Mouse (Mus musculus) hindbrain, embryonic 14.5 days (tissue): ENCODE results near the gene Wdr66. TPM values are rescaled to one million over a fixed set of nuclear protein-coding genes. Genes with fewer than 3 reads are reported as not detected.

Source experiments
- ATAC-seq: fragments of 200-750 bp; cut with Nextera tagmentation; 2 replicates; pipeline ENCODE4 v1.8.0; 2017; ENCODE audit warnings: moderate number of reproducible peaks, mild to moderate bottlenecking, moderate TSS enrichment, moderate library complexity; ENCODE audit not compliant: low FRiP score
- DNase-seq: peaks from one replicate; pipeline ENCODE4 v3.0.0-alpha.2; 2015; ENCODE audit warnings: low spot score
- H3K27ac ChIP-seq: fragments of 300-500 bp; sonication (generic); 2 replicates; pipeline ENCODE4 v1.5.1; 2014; ENCODE audit warnings: mild to moderate bottlenecking, moderate library complexity
- H3K27me3 ChIP-seq: fragments of 300-500 bp; sonication (generic); 2 replicates; pipeline ENCODE4 v1.6.1; 2014; ENCODE audit warnings: mild to moderate bottlenecking, low read length, mixed read lengths; ENCODE audit not compliant: control insufficient read depth, insufficient read depth
- H3K36me3 ChIP-seq: fragments of 300-500 bp; sonication (generic); replicated peaks from 2 replicates; pipeline ENCODE4 v1.6.1; 2014; ENCODE audit not compliant: control insufficient read depth, insufficient read depth
- H3K4me1 ChIP-seq: fragments of 300-500 bp; sonication (generic); replicated peaks from 2 replicates; pipeline ENCODE4 v1.6.1; 2014; ENCODE audit warnings: antibody characterized with exemption, low read length, mixed read lengths; ENCODE audit not compliant: control insufficient read depth, insufficient read depth
- H3K4me2 ChIP-seq: fragments of 300-500 bp; sonication (generic); replicated peaks from 2 replicates; pipeline ENCODE4 v1.6.1; 2014; ENCODE audit warnings: mild to moderate bottlenecking, moderate library complexity
- H3K4me3 ChIP-seq: fragments of 300-500 bp; sonication (generic); replicated peaks from 2 replicates; pipeline ENCODE4 v1.5.1; 2014; ENCODE audit warnings: mild to moderate bottlenecking, low read length
- H3K9ac ChIP-seq: fragments of 300-500 bp; sonication (generic); 2 replicates; pipeline ENCODE4 v1.6.1; 2014
- H3K9me3 ChIP-seq: fragments of 300-500 bp; sonication (generic); 2 replicates; pipeline ENCODE4 v1.6.1; 2016; ENCODE audit warnings: low read length; ENCODE audit not compliant: control insufficient read depth
- WGBS: fragments of 180-500 bp; shearing (Covaris S2); extraction: QIAGEN DNeasy Blood & Tissue Kit; methylation state at CpG from one replicate; pipeline ENCODE4 v1.1.7; 2014; 5-methylcytosine and 5-hydroxymethylcytosine counted together
- polyA plus RNA-seq: library from polyadenylated mRNA; unstranded; fragments of >200 nt; fragmentation: Nextera tagmentation; extraction: Ambion mirVana; gene quantifications from 2 replicates; pipeline ENCODE4 v1.2.1, GENCODE M21; 2014

Gene Wdr66
- polyA plus RNA-seq, 1 experiment from 2014 or later: 1.6 TPM

DNA sequence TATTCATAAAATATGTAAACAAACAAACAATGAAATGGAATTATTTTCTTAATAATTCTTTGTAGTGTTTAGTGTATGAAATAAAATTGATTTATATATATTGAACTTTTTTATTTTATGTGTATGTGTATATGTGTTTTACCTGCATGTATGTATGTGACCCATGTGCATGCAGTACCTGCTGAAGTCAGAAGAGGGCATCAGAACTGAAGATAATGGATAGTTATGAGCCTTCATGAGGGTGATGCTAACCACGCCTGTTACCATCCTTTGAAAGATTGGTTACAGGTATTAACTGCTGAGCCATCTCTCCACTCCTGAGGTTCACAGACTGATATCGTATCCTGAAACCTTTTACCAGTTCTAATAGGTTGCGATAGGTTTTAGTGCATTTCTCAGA lies 68.2 kb downstream of the Wdr66 start:
- no peaks in the 10 kb centered on the region for H3K36me3 ChIP-seq
- peaks cover 18% of the 10 kb centered on the region; the same call in 1 of the 2 replicates for H3K4me1 ChIP-seq
- H3K27ac ChIP-seq: no peak overlapping the region
- H3K4me3 ChIP-seq: no peak overlapping the region
- DNase-seq: no peak
- no peaks in the 10 kb centered on the region for H3K9me3 ChIP-seq
- no peaks in the 10 kb centered on the region for H3K27me3 ChIP-seq
- H3K4me2 ChIP-seq: no peak overlapping the region
- no peak for ATAC-seq
- H3K9ac ChIP-seq: no peak overlapping the region
- WGBS: 100% methylated on average over 3 of the region's 3 CpGs

DNA sequence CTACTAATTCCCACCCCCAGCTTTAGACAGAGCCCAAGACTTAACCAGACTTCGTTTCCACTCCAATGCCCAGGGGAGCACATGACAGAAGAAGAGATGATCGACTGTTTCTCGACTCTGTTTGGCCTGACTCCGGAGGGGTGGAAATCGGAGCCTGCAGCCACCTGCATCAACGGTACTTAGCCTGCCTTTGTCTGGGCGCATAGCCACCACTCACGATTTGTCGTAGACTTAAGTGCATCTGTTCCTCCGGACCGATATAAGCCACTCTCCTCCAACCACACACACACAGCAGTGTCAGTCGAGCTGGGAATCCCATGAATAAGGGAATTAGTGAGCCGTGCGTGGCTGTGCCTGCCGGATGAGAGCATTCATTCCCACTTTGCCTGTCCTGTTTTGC lies 72.3 kb downstream of the Wdr66 start:
- no peaks in the 10 kb centered on the region for H3K36me3 ChIP-seq
- H3K9ac ChIP-seq: peak overlapping the region; percentile 3; the same call in 1 of the 2 replicates
- H3K9me3 ChIP-seq: no peaks in the 10 kb centered on the region
- no peak overlapping the region for H3K27ac ChIP-seq
- H3K4me2 ChIP-seq: peak overlapping the region; percentile 24
- H3K27me3 ChIP-seq: no peaks in the 10 kb centered on the region
- 12% methylated on average over 15 of the region's 15 CpGs for WGBS
- DNase-seq (peak; percentile 55), ATAC-seq (no peak; the same call in 1 of the 2 replicates)
- no peak overlapping the region for H3K4me3 ChIP-seq
- peaks cover 8% of the 10 kb centered on the region; the same call in 1 of the 2 replicates for H3K4me1 ChIP-seq

DNA sequence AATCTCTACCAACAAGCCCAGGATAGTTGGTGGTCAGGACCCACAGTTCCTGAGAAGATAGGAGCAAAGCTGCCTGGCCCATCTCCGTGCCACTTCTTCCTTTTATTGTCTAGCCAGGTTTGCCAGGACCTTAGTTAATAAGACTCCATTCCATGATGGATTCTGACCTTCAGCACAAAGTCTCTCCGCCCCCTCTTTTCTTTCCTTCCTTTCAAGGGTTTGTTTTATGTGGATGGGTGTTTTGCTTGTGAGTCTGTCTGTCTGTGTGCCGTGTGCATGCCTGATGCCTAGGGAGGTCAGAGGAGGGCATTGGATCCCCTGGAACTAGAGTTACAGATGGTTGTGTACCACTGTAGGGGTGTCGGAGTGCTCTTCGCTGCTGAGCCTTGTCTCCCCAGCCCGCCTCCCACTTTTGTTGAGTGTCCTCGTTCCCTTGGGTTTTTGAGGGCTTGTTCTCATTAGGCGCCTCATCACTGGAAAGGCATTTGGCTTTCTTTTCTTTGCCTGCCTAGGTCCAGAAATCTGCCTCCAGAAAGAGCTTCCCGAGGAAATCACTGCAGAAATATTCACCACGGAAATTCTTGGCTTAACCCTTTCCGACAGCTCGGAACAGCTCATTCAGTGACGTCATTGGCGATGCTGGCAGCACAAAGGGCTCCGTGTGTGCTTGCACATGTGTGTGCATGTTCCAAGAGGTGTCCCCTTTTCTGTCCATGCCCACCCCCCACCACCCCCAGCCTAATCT lies 74.3 kb downstream of the Wdr66 start:
- WGBS: 63% methylated on average over 15 of the region's 15 CpGs
- H3K27me3 ChIP-seq: no peaks in the 10 kb centered on the region
- ATAC-seq (no peak), DNase-seq (no peak)
- peaks cover 8% of the 10 kb centered on the region; the same call in 1 of the 2 replicates for H3K4me1 ChIP-seq
- H3K9me3 ChIP-seq: no peaks in the 10 kb centered on the region
- no peak overlapping the region for H3K4me3 ChIP-seq
- no peak overlapping the region for H3K9ac ChIP-seq
- H3K36me3 ChIP-seq: no peaks in the 10 kb centered on the region
- no peak overlapping the region for H3K4me2 ChIP-seq
- H3K27ac ChIP-seq: no peak overlapping the region

DNA sequence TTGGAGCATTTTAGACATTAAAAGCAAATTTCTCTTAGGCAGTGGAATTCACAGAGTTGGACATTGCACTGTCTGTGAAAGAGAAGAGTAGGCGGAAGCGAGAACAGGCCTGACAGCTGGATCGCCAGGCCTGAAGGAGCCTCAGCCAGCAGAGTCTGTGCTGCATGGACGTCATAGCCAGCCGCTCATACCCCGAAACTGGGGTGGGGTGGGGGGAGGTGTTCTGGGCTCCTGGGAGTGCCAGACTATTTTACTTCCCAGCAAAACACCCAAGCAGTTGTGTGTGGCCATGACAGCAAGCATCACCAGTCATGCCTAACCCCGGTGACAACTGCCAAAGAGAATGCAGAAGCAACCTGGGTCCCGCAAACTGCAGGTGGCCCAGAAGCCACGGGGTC lies 74.8 kb downstream of the Wdr66 start:
- 65% methylated on average over 9 of the region's 9 CpGs for WGBS
- Histone ChIP-seq H3K9ac (no peak overlapping the region), H3K27me3 (no peaks in the 10 kb centered on the region), H3K36me3 (no peaks in the 10 kb centered on the region), H3K27ac (no peak overlapping the region), H3K9me3 (no peaks in the 10 kb centered on the region), H3K4me1 (peaks cover 8% of the 10 kb centered on the region; the same call in 1 of the 2 replicates), H3K4me3 (no peak overlapping the region), H3K4me2 (no peak overlapping the region)
- ATAC-seq: no peak
- DNase-seq: no peak

DNA sequence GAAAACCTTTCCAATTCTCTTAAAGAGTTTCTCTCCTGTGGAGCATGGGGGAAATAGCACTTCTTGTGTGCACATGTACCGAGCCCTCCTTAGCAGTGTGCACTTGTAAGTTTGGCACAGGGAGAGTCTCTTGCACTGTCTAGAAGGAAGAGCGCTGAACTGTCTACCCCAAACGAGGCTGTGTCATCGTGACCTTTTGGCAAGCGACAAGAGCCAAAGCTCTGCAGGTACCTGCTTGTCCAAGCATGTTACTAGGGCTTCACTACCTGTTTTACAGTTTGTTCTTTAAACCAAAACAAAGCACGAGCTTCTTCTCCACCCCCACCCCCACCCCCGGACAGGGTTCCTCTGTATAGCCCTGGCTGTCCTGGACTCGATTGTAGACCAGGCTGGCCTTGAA lies 75.8 kb downstream of the Wdr66 start:
- no peak overlapping the region for H3K4me2 ChIP-seq
- WGBS: 92% methylated on average over 8 of the region's 8 CpGs
- H3K4me3 ChIP-seq: no peak overlapping the region
- no peak overlapping the region for H3K9ac ChIP-seq
- H3K27ac ChIP-seq: no peak overlapping the region
- no peaks in the 10 kb centered on the region for H3K9me3 ChIP-seq
- no peaks in the 10 kb centered on the region for H3K27me3 ChIP-seq
- no peak for DNase-seq
- no peak for ATAC-seq
- no peaks in the 10 kb centered on the region for H3K36me3 ChIP-seq
- H3K4me1 ChIP-seq: peaks cover 8% of the 10 kb centered on the region; the same call in 1 of the 2 replicates

DNA sequence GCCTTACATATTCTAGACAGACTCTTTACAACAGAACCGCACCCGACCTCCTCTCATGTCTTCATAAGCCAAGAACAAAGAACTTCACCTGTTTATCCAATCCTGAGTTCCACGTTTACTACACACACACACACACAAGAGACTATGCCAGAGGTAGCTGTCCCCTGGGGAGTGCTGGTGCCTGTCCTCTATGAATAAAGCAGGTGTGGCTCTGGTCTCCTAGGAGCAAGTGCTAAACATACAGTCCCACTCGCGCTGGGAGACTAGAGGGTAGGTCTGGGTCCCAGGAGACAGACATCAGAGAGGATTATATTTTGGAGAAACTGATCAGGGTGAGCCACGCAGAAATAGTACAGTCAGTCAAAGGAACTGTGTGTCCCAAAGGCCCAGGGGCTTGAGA lies 81.7 kb downstream of the Wdr66 start:
- WGBS: 82% methylated on average over 6 of the region's 6 CpGs

DNA sequence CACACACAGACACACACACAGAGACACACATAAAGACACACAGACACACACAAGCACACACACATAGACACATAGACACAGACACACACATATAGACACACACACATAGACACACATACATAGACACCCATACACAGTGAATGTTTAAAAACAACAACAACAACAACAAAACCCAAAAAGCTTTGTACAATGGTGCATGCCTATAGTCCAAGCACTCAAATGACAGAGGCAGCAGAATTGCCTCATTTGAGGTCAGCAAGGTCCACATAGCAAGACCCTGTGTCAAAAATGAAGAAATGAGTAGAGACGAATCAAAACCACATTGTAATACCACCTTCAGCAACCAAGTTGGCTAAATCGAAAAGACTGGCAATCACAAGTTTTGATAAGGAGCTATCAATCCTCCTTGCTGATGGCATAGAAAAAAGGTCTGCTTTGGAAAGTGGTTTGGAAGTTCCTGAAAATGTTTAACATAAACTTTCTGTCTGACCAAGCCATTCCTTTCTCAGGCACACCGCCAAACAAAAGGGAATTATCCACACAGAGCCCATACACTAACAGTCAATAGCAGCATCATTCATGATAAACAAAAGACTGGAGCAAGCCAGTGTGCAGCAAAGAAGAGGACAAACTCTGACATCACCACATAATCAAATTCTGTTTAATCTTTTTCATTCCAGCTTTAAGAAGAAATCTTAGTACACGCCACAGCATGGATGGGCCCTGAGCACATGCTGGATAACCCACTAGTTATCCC lies 84.5 kb downstream of the Wdr66 start:
- DNase-seq: no peak
- Histone ChIP-seq H3K9ac (no peak overlapping the region), H3K4me1 (no peaks in the 10 kb centered on the region), H3K27me3 (no peaks in the 10 kb centered on the region), H3K36me3 (no peaks in the 10 kb centered on the region), H3K4me2 (no peak overlapping the region), H3K27ac (no peak overlapping the region), H3K4me3 (no peak overlapping the region), H3K9me3 (no peaks in the 10 kb centered on the region)
- WGBS: 43% methylated on average over 4 of the region's 4 CpGs
- ATAC-seq: no peak

More for the DNA sequence above, 81.7 kb downstream of the Wdr66 start:
- Histone ChIP-seq H3K4me1 (no peaks in the 10 kb centered on the region), H3K36me3 (no peaks in the 10 kb centered on the region), H3K4me2 (no peak overlapping the region), H3K27me3 (no peaks in the 10 kb centered on the region), H3K27ac (no peak overlapping the region), H3K9me3 (no peaks in the 10 kb centered on the region), H3K9ac (no peak overlapping the region), H3K4me3 (no peak overlapping the region)
- ATAC-seq: no peak
- DNase-seq: no peak

DNA sequence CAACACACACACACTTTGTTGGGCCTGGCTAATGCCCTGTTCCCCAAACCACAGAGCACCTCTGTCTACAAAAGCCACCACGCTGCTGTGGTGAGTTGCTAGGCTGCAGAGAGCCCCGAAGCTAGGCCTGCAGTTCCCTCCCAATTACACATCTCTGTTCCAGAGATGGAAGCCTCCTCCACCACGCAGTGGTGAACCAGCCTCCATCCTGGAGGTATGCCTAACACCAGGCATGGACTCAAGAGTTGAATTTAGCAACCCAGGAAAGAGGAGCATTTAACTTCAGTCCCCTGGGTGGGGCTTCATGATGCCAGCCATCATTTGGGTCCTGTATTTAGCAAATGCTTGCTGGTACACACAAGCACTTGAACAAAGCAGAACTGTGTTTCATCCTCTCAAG lies 86.6 kb downstream of the Wdr66 start:
- ATAC-seq (no peak), DNase-seq (no peak)
- Histone ChIP-seq H3K27ac (no peak overlapping the region), H3K4me1 (no peaks in the 10 kb centered on the region), H3K4me3 (no peak overlapping the region), H3K36me3 (no peaks in the 10 kb centered on the region), H3K9me3 (no peaks in the 10 kb centered on the region), H3K9ac (no peak overlapping the region), H3K27me3 (no peaks in the 10 kb centered on the region), H3K4me2 (no peak overlapping the region)
- 69% methylated on average over 3 of the region's 3 CpGs for WGBS

DNA sequence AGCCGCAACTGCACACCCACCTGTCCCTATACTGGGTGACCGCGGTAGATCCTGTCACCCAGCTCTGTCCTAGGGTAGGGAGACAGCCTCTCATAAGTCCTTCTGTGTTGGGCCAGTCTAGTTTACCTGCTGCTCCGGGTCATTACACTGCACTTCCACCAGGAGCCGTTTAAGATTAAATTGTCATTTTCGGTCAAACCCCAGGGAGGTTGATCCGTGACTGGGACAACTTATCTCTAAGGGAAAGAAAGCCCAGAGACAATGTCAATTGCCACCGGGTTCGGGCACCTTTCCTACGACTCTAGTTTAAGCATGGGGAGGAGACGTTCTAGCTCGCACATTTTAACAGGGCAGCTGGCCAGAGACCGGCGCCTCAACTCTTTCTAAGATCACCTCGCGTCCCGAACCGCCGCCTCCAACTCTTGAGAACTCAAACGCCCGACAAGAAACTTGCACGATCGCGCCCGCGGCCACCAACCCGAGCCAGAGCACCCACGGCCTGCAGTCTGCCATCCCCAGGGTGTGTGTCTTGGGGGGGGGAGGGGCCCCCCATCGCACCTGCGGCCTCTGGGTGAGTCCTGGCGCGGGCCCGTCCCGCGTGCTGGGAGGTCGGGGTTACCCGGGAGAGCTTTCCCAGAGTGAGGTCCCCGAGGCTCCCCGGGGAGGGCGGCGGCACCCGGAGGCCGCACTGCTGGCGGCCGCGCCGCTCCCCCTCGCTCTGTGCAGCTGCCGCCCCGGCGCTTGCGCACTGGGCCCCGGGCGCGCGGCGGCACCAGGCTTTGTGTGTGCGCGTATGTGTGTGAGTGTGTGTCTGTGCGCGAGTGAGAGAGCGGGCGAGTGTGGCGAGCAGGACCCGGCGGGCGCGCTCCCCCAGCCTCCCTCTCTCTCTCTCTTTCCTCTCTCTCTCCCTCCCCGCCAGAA lies 92.1 kb downstream of the Wdr66 start, which contains the start of gene Bcl7a:
Bcl7a (plus strand) TSS at position 128 of the 921 bp plus-strand sequence.
- DNase-seq (peak; percentile 95), ATAC-seq (peak; percentile 86)
- Histone ChIP-seq H3K4me3 (peak within 1 kb of the TSS; percentile 81), H3K4me1 (peaks cover 23% of the 10 kb centered on the region), H3K4me2 (peak within 1 kb of the TSS; percentile 92), H3K27ac (peak within 1 kb of the TSS; percentile 97), H3K9me3 (no peaks in the 10 kb centered on the region), H3K27me3 (no peaks in the 10 kb centered on the region), H3K36me3 (no peaks in the 10 kb centered on the region), H3K9ac (peak within 1 kb of the TSS; percentile 90)
- 2% methylated on average over 57 of the region's 69 CpGs for WGBS
